Mouse (Mus musculus): ENCODE measurements around the gene Trmt1l. TPM values are rescaled to one million over a fixed set of nuclear protein-coding genes. Genes with fewer than 3 reads are reported as not detected.

Trmt1l gene
- polyA plus RNA-seq (2015; fragmentation: Nextera tagmentation; extraction: Ambion mirVana), result 48.6 and 51.3 TPM in 2 replicates

DNA sequence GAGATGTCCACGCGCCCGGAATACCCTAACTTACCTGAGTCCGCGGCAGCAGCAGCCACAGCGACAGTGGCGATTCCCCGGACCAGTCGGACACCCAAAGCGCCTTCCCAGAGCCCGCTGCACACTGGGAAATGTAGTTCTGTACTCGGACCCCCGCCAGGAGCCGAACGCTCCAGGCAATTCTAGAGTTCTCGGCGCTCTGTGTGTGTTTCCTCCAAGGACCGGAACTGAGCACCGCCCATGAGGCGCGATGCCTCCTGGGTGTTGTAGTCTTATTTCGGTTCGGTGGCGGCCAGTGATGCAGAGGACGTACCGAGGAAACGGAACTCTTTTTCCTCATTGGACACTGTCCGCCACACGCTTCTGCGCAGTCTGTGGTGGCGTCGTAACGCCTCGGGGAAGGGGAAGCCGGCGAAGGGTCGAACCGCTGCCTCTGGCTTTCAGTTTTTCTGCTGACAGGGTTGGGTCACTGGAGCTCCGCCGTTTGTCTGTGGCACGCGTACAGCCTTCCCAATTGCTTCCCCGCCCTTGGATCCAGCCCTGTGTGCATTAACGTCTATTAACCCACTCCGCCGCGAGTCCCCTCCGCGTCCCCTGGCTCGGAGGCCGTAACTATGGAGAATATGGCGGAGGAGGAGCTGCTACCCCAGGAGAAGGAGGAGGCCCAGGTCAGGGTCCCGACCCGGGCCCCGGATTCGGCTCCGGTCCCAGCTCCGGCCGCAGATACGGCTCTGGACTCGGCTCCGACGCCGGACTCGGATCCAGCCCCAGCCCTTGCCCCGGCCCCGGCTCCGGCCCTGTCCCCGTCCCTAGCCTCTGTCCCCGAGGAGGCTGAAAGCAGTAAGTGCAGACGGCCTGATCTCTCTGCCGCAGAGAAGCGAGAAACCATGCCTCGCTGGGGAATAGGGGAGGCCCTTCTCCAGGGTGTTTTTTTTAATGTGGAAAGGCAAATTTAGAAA, at the start of gene Trmt1l, which contains the start of gene Swt1:
TSS of gene Trmt1l (plus strand) at position 280 of the 959 bp plus-strand sequence.
TSS of gene Swt1 (minus strand) at position 193 of the 959 bp plus-strand sequence.
- H3K4me3 ChIP-seq, result peak within 1 kb of the TSS; percentile 94
- peak; percentile 99 for ATAC-seq (ENCODE audit: low FRiP score, low read depth)
- H3K9me3 ChIP-seq, result no peaks in the 10 kb centered on the region
- peaks cover 18% of the 10 kb centered on the region for H3K4me1 ChIP-seq
- H3K27ac ChIP-seq, result peak within 1 kb of the TSS; percentile 94
- peak within 1 kb of the TSS; percentile 66 for H3K4me2 ChIP-seq (replicated peaks)
- H3K27me3 ChIP-seq, result no peaks in the 10 kb centered on the region
- H3K9ac ChIP-seq, result peak within 1 kb of the TSS; percentile 95
- under 1% methylated on average over 74 of the region's 74 CpGs for WGBS
- peaks cover 6% of the 10 kb centered on the region; the same call in 1 of the 2 replicates for H3K36me3 ChIP-seq

GRCm38 (mm10) chr1:151390029-151390428, 38.3 kb upstream of the Trmt1l start:
- WGBS, result 98% methylated on average over 1 of the region's 1 CpGs
- no peak for ATAC-seq (ENCODE audit: low FRiP score, low read depth)
- no peak overlapping the region for H3K4me2 ChIP-seq (replicated peaks)
- no peak overlapping the region for H3K27ac ChIP-seq
- H3K9ac ChIP-seq, result no peak overlapping the region
- no peaks in the 10 kb centered on the region for H3K4me1 ChIP-seq
- H3K27me3 ChIP-seq, result no peaks in the 10 kb centered on the region
- no peaks in the 10 kb centered on the region for H3K9me3 ChIP-seq
- H3K36me3 ChIP-seq, result peaks cover 28% of the 10 kb centered on the region
- no peak overlapping the region for H3K4me3 ChIP-seq

GRCm38 (mm10) chr1:151409827-151410226, 18.5 kb upstream of the Trmt1l start:
- Histone ChIP-seq H3K27ac (no peak overlapping the region; the same call in 1 of the 2 replicates), H3K9ac (no peak overlapping the region), H3K4me3 (no peak overlapping the region), H3K4me2 (replicated peaks) (no peak overlapping the region), H3K36me3 (peaks cover 26% of the 10 kb centered on the region), H3K9me3 (no peaks in the 10 kb centered on the region), H3K4me1 (no peaks in the 10 kb centered on the region), H3K27me3 (no peaks in the 10 kb centered on the region)
- ATAC-seq (ENCODE audit: low FRiP score, low read depth), result 0 out of 2 replicates have a peak, but pooled peaks have one; percentile 32
- WGBS, result 56% methylated on average over 3 of the region's 3 CpGs

GRCm38 (mm10) chr1:151422178-151422577, 6.2 kb upstream of the Trmt1l start:
- Histone ChIP-seq H3K27ac (no peak overlapping the region), H3K4me3 (no peak overlapping the region), H3K4me2 (replicated peaks) (no peak overlapping the region), H3K9me3 (no peaks in the 10 kb centered on the region), H3K36me3 (peaks cover 37% of the 10 kb centered on the region), H3K9ac (no peak overlapping the region), H3K4me1 (peaks cover 4% of the 10 kb centered on the region), H3K27me3 (no peaks in the 10 kb centered on the region)
- 82% methylated on average over 3 of the region's 3 CpGs for WGBS
- no peak for ATAC-seq (ENCODE audit: low FRiP score, low read depth)

DNA sequence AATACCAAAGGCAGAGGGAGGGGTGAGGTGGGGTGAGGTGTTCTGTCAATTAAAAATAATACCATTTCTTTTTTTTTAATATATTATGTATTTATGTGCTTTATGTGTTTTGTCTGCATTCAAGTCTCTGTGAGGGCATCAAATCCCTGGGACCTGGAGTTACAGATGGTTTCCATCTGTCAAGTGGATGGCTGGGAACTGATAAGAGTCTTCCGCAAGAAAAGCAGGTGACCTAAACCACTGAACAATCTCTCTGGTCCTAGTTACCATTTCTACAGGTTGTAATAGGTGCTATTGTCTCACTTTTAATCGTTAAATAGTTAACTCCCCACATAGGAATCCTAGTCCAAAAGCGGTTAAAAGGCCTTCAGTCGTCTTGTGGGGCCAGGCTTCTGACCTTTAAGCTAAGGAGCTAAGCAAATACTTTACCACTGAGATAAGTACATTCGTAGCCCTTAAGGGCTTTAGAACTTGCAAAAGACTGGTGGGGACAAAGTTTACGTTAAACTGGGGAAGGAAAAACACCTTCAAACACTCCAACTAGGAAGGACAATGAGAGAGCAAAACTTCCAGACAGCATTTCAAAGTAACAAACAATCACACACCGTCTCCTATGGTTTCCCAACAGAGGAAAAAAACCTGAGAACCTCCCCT, 1.3 kb upstream of the Trmt1l start:
- WGBS, result 18% methylated on average over 7 of the region's 7 CpGs
- Histone ChIP-seq H3K27me3 (no peaks in the 10 kb centered on the region), H3K4me1 (peaks cover 18% of the 10 kb centered on the region), H3K4me2 (replicated peaks) (peak overlapping the region; percentile 66), H3K4me3 (peak overlapping the region; percentile 94), H3K9me3 (no peaks in the 10 kb centered on the region), H3K27ac (no peak overlapping the region), H3K36me3 (peaks cover 6% of the 10 kb centered on the region), H3K9ac (peak overlapping the region; percentile 84)
- ATAC-seq (ENCODE audit: low FRiP score, low read depth), result no peak

GRCm38 (mm10) chr1:151427888-151428262, 467 bp upstream of the Trmt1l start:
- no peaks in the 10 kb centered on the region for H3K27me3 ChIP-seq
- peak overlapping the region; percentile 66 for H3K4me2 ChIP-seq (replicated peaks)
- WGBS, result under 1% methylated on average over 26 of the region's 26 CpGs
- peak overlapping the region; percentile 84 for H3K9ac ChIP-seq
- peak overlapping the region; percentile 78; the same call in 1 of the 2 replicates for H3K27ac ChIP-seq
- 0 out of 2 replicates have a peak, but pooled peaks cover 3% of the 10 kb centered on the region for H3K36me3 ChIP-seq
- peak; percentile 65 for ATAC-seq (ENCODE audit: low FRiP score, low read depth)
- no peaks in the 10 kb centered on the region for H3K9me3 ChIP-seq
- peak overlapping the region; percentile 94 for H3K4me3 ChIP-seq
- H3K4me1 ChIP-seq, result peaks cover 18% of the 10 kb centered on the region

- Histone ChIP-seq H3K9ac (peak overlapping the region; percentile 95), H3K27me3 (no peaks in the 10 kb centered on the region), H3K27ac (peak overlapping the region; percentile 94; the same call in 1 of the 2 replicates), H3K4me1 (peaks cover 18% of the 10 kb centered on the region), H3K9me3 (no peaks in the 10 kb centered on the region), H3K4me3 (peak overlapping the region; percentile 94), H3K36me3 (peaks cover 12% of the 10 kb centered on the region), H3K4me2 (replicated peaks) (peak overlapping the region; percentile 66)
- WGBS, result 39% methylated on average over 9 of the region's 9 CpGs
- ATAC-seq (ENCODE audit: low FRiP score, low read depth), result no peak
These were observed 974 bp downstream of the Trmt1l start for GRCm38 (mm10) chr1:151429316-151429715.

- 0 out of 2 replicates have a peak, but pooled peaks cover 3% of the 10 kb centered on the region for H3K4me1 ChIP-seq
- no peak overlapping the region for H3K4me3 ChIP-seq
- H3K9me3 ChIP-seq, result no peaks in the 10 kb centered on the region
- H3K4me2 ChIP-seq (replicated peaks), result no peak overlapping the region
- WGBS, result 89% methylated on average over 6 of the region's 6 CpGs
- no peak for ATAC-seq (ENCODE audit: low FRiP score, low read depth)
- peaks cover 64% of the 10 kb centered on the region for H3K36me3 ChIP-seq
- no peaks in the 10 kb centered on the region for H3K27me3 ChIP-seq
- H3K27ac ChIP-seq, result no peak overlapping the region
- no peak overlapping the region for H3K9ac ChIP-seq
These were observed 7.1 kb downstream of the Trmt1l start for GRCm38 (mm10) chr1:151435431-151435830.

GRCm38 (mm10) chr1:151449866-151450265, 21.5 kb downstream of the Trmt1l start:
- 96% methylated on average over 10 of the region's 10 CpGs for WGBS
- no peak overlapping the region for H3K4me2 ChIP-seq (replicated peaks)
- H3K9ac ChIP-seq, result no peak overlapping the region
- no peak overlapping the region for H3K4me3 ChIP-seq
- ATAC-seq (ENCODE audit: low FRiP score, low read depth), result no peak
- H3K36me3 ChIP-seq, result peaks cover 89% of the 10 kb centered on the region
- no peak overlapping the region for H3K27ac ChIP-seq
- H3K9me3 ChIP-seq, result no peaks in the 10 kb centered on the region
- no peaks in the 10 kb centered on the region for H3K27me3 ChIP-seq
- no peaks in the 10 kb centered on the region for H3K4me1 ChIP-seq

- H3K4me1 ChIP-seq, result no peaks in the 10 kb centered on the region
- no peaks in the 10 kb centered on the region for H3K9me3 ChIP-seq
- no peak overlapping the region for H3K4me2 ChIP-seq (replicated peaks)
- peaks cover 84% of the 10 kb centered on the region for H3K36me3 ChIP-seq
- H3K27ac ChIP-seq, result no peak overlapping the region
- H3K27me3 ChIP-seq, result no peaks in the 10 kb centered on the region
- 90% methylated on average over 2 of the region's 2 CpGs for WGBS
- no peak overlapping the region for H3K9ac ChIP-seq
- H3K4me3 ChIP-seq, result no peak overlapping the region
- no peak for ATAC-seq (ENCODE audit: low FRiP score, low read depth)
These were observed 22.5 kb downstream of the Trmt1l start for GRCm38 (mm10) chr1:151450851-151451250.

DNA sequence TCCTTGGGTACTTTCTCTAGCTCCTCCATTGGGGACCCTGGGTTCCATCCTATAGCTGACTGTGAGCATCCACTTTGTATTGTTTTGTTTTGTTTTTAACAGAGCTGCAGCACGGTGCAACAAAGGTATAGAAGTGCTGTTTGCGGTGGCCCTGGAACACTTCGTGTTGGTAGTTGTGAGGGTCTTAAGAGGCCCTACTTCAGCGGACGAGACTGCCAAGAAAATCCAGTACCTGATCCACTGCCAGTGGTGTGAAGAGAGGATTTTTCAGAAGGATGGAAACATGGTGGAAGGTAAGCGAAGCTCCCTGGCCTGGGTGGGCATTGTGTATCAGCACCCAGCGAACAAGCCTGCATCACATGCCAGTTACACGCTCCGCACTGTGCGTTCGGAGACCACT, 23.6 kb downstream of the Trmt1l start:
- no peaks in the 10 kb centered on the region for H3K9me3 ChIP-seq
- H3K27ac ChIP-seq, result no peak overlapping the region
- 97% methylated on average over 11 of the region's 11 CpGs for WGBS
- H3K9ac ChIP-seq, result no peak overlapping the region
- peaks cover 82% of the 10 kb centered on the region for H3K36me3 ChIP-seq
- H3K4me3 ChIP-seq, result no peak overlapping the region
- no peaks in the 10 kb centered on the region for H3K27me3 ChIP-seq
- H3K4me1 ChIP-seq, result no peaks in the 10 kb centered on the region
- H3K4me2 ChIP-seq (replicated peaks), result no peak overlapping the region
- ATAC-seq (ENCODE audit: low FRiP score, low read depth), result no peak

GRCm38 (mm10) chr1:151457087-151457486, 28.7 kb downstream of the Trmt1l start:
- Histone ChIP-seq H3K4me2 (replicated peaks) (no peak overlapping the region), H3K4me1 (no peaks in the 10 kb centered on the region), H3K4me3 (no peak overlapping the region), H3K36me3 (peaks cover 70% of the 10 kb centered on the region), H3K9ac (no peak overlapping the region), H3K9me3 (no peaks in the 10 kb centered on the region), H3K27me3 (no peaks in the 10 kb centered on the region), H3K27ac (no peak overlapping the region)
- WGBS, result 85% methylated on average over 5 of the region's 5 CpGs
- no peak for ATAC-seq (ENCODE audit: low FRiP score, low read depth)

Data from limb, embryonic 13.5 days (tissue).